Mouse (Mus musculus): ENCODE measurements around the gene Fpr1.

- TF ChIP-seq CTCF (IDR thresholded peaks at IDR 0.05; ENCODE audit: low read depth) (no peak), EP300 (IDR thresholded peaks at IDR 0.05; ENCODE audit: low read depth) (no peak)
Observed at GRCm38 (mm10) chr17:17917376-17917775, 33.6 kb upstream of the Fpr1 start.

All from heart, postnatal 0 days (tissue).